Mouse (Mus musculus) kidney, postnatal 14 days (tissue): ENCODE measurements around the gene Micall1.

Source experiments
- DNase-seq: peaks from one replicate; pipeline ENCODE4 v3.0.0; 2022; ENCODE audit warnings: mixed read lengths

Gene Micall1

DNA sequence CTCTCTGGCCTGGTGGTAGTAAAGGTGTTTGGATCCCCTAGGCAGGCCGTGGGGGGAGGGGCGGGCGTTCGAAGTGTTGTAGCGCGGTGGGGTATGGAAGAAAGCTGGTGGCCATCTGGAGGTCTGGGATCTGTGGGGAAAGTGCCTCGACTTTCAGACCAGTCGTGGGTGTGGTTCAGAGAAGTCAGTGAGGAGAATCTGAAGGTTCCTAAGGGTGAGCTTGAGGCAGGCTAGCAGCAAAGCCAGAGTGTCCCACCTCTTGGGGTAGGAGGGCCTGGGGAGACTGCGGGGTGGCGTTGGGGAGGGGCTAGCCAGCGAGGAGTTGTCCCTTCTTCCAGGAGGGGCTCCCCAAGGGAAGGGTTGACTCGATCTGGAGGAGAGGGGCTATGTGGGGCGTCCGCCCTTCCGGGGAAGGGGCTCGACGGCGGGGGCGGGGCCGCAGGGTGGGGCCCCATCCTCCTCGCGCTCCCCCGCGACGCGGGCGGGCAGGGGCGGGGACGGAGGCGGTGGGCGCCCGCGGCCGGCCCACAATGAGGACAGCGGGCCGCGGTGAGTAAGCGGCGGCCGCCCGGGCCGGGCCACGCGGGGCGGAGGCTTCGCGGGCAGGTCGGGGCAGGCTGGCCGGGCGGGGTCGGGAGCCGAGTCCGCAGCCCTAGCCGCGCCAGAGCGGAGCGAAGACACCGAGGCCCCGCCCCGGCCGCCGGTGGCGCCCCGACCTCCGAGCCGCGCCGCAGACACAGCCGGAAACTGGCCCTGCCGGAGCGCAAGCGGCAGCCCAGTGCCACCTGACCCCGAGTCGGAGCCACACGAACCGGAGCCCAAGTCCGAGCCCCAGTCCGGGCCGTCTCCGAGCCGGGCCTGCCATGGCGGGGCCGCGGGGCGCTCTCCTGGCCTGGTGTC is at the start of gene Micall1:
Gene Micall1, plus strand, starts transcription at position 478 of the 900 bp plus-strand sequence.
- peak; percentile 88 for DNase-seq

DNA sequence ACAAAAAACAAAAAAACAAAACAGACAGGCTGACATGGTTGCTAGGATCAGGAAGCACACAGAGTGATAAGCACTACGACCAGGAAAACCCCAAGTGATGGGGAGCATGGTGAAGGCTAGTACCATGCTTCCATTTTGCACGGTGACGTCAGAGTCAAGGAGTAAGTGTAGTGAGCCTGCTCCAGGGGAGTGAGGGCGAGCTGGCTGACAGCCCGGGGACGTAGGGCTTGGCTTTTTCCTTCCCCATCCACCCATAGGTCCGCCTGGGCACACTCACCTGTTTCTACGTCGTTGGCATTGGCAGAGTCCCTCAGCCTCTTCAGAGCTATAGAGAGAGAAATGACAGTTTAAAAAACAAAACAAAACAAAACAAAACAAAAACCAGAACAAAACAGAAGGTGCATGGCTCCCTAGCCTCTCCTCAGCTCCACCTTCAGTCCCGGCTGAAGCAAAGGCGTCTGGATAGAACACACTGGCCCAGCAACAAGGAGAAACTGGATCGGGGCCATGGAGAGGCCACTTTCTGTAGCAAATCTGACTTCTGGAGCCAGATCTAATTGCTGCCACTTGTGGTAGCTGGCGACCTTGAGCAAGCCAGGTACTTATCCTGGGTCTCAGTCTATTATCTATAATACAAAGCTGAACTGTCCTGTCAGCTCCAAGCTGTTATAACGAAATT is 47.7 kb upstream of the Micall1 start:
- DNase-seq = no peak

DNA sequence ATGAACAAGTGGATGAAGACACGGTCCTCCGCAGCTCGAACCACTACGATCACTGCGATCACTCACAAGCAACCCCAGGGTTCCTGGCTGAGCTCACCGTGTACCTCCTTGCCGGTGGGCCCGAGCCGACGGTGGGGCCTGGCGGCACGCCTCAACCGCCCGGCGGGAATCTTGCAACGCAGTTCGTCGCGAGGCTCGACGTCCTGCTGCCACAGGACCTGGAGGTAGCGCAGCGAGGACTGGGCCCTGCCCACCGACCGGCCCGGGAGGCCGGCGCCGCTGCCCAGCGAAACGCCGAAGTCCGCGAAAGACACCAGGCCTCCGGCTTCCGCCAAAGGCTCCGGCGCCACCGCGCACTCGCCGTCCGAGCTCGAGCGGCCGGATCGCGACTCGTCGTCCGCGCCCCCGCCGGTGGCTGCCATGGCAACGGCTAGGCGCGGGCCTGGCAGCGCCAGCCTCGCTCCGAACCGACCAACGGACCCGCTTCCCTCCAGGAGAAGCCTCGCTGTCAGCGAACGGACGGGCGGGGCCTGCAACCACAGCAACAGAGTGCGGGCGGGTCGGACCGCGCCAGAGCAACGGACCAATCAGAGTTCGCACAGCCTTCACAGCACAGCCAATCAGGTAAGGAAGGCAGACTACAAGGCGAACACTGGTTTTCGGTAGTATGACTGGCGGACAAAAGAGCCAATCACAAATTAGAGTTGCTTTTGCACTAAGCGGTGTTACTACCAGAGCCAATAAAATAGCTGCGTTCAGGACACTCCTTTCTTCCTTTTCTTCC is 46.1 kb upstream of the Micall1 start, which contains the start of gene Ankrd54:
Gene Ankrd54, minus strand, starts transcription at position 518 of the 784 bp plus-strand sequence.
- peak; percentile 99 for DNase-seq

DNA sequence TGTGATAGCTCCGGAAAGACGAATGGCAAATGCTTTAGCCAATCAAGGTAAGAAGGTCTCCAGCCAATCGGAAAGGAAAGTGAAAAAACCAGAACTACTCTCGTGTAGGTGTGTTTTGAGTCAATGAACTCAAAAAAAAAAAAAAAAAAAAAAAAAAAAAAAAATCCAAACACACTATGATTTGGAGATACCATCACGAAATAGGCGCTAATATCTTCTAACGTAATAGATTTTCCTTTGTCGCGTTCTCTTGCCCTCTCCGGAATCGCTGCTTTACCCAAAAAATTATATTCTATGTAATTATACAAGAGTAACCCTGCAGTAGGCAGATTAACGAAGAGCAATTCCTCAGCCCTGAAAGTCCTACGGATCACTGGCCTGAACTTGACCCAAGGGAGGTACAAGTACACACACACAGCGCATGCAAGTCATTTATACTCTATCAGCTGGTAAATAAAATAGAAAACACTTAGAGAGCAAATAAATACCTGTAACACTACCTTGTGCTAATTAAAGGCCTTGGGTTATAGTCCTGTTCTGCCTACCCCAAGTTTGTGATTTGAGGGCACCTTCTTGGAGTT is 45.4 kb upstream of the Micall1 start:
- DNase-seq = peak; percentile 29

DNA sequence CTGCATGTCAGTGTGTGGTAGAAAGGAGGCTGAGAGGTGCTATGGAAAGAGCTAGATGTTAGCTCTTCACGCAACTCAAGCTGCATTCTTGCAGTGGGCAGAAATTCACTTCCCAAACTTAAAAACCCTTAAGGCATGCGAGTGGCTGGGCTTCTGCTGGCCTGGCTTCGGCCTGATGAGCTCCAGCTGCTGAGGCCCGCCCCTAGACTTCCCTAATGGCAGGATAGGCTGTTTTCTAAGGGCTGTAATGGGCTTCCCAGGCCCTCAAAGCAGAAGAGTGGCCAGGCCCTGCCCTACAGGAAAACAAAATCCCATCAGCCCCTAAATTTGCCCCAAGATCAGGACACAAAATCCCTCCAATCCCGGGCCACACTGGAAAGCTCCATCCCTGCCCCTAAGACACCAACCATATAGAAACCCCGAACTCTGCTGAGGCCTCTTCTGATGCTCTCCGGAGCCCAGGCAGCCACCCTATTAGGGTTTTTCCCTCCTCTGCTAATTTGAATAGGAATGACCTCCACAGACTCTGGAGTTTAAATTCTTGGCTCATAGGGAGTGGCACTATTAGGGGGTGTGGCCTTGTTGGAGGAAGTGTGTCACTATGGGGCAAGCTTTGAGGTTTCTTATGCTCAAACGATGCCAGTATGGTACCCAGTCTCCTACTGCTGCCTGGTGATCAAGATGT is 43.5 kb upstream of the Micall1 start:
- DNase-seq = peak; percentile 50

DNA sequence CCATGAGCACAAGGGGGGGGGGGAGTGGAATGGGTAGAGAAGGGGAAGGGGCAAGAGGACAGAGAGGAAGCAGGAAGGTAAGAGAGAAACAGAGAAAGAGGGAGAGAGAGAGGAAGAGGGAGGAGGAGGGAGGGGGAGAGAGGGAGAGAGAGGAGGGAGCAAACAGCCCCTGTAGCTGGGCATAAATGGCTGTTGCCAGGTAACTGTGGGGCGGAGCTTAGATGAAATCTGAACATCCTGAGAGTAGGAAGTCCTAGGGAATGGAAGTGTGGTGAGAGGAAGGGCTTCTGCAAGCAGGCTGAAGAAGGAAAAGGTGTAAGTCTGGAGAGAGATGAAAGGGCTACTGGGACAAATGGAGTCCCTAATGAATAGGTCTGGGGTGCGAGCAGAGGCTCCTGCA is 42.4 kb upstream of the Micall1 start:
- peak; percentile 37 for DNase-seq

DNA sequence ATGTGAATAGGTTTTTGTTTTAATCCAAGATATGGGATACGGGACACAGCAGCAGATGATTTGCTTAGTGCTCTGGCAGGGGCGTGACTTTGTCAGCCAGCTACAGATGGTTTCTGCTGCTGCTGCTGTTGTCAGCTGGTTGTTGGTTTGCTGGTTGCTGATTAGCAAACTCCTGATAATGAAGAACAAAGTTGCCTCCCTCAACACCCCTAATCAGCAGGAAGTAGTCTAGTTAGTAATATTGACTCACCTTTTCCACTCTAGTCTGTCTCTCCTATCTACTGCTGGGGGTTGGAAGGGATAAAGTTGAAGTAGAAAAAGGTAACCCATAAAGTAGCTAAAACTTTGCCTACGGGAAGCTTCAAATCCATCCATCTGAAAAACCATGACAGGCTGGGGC is 41.1 kb upstream of the Micall1 start:
- no peak for DNase-seq

DNA sequence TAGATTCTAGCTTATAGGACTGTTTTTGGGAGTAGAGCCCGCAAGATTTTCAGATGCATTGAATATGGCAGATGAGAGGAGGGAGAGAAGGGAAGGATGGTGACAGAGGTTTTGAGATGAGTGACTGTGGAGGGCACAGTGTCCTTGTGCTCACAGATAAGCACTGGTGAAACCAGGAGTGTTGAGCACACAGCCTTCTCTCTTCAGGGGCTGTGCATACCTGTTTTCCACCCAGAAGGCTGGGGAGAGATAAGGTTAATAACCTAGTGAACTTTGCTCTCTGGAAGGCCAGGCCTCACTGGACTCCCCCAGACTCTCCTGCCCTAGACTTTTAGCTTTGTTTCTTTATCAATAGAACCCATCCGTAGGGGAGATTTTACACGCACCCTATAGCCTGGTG is 40.3 kb upstream of the Micall1 start:
- no peak for DNase-seq

DNA sequence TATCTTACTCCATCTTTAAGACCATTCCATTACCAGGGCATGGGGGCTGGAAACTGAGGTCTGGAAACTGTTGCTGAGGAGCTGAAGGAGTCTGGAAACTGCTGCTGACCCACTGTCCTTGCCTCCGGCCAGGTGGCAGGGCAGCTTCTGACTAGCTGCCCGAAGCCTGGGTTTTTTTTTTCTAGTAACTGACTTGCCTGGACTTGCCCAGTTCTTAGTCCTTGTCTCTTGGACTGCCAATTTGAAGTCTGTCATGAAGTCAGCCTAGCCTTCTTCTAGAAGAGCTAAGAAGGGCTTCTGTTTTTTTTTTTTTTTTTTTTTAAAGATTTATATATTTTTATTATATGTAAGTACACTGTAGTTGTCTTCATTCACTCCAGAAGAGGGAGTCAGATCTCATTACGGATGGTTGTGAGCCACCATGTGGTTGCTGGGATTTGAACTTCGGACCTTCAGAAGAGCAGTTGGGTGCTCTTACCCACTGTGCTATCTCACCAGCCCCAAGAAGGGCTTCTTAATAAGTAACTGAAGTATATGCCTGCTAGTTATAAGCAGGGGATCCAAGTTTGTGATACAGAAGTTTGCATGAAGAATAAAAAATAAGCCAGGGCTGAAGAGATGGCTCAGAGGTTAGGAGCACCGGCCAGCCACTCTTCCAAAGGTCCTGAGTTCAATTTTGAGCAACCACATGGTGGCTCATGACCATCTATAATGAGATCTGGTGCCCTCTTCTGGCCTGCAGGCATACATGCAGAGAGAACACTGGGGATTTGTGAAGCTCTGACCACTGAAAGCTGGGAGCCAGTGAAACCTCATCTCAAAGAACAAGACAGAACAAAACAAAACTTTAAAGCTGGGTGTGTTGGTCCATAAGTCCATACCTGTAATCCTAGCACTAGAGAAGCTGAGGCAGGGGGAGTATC is 37.3 kb upstream of the Micall1 start:
- peak; percentile 59 for DNase-seq

DNA sequence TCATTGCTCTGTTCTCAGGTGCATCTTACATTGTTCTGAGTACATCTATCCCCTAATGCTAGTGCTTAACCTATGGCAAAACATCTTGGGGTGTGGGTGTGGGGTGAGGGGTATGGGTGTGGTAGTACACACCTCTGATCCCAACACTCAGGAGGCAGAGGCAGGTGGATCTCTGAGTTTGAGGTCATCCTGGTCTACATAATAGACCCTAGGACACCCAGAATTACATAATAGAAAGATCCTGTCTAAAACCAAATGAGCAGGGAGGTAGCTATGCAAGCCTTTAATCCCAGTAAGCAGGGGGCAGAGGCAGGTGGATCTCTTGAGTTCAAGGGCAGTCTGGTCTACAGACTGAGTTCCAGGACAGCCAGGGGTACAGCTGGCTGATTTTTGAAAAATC is 34.9 kb upstream of the Micall1 start:
- DNase-seq = no peak

DNA sequence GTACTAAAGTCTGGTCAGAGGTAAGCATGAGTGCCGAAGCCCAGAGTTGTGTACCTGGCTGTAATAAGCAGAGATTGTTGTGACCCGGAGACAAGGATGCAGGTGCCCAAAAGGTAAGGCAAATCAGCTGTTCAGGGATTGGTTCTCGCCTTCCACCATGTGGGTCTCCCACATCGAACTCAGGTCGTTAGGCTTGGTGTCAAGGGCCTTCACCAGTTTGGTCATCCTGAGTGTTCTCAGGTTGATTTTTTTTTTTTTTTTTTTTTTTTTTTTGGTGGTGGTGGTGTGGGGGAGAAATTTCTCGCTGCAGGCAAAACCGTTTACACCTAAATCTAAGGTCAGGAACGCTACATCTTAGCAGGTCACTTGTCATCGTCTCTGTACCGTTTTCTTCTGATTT is 34.3 kb upstream of the Micall1 start:
- no peak for DNase-seq

DNA sequence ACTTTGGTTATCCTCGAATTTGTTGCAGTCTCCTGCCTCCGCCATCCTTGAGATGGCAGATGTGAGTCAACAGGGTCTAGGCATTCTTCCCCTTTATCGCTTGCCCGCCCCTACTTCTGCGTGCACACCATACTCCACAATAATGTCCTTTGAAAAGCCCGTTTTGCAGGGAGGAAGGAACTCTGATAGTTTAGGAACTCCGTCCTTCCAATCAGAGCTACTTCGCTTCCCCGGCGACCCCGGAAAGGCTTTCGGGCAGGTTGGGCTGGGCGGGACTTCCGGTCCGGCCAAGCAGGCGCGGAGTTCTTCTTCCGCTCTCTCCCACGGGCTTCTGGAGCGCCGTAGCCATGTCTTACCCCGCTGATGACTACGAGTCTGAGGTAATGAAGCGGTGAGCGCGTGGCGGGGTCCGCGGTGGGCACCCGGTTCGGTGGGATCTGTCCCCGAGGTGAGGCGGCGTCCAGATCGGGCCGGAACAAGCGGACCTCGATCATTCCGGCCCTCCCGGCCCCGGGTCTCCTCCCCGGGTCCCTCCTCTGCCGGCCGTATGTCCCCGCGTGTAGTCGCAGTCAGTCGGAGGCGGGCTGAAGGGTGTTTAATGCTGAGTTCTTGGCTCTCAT is 33.7 kb upstream of the Micall1 start, which contains the start of gene Eif3l:
Gene Eif3l, plus strand, starts transcription at position 267 of the 620 bp plus-strand sequence.
- peak; percentile 93 for DNase-seq

DNA sequence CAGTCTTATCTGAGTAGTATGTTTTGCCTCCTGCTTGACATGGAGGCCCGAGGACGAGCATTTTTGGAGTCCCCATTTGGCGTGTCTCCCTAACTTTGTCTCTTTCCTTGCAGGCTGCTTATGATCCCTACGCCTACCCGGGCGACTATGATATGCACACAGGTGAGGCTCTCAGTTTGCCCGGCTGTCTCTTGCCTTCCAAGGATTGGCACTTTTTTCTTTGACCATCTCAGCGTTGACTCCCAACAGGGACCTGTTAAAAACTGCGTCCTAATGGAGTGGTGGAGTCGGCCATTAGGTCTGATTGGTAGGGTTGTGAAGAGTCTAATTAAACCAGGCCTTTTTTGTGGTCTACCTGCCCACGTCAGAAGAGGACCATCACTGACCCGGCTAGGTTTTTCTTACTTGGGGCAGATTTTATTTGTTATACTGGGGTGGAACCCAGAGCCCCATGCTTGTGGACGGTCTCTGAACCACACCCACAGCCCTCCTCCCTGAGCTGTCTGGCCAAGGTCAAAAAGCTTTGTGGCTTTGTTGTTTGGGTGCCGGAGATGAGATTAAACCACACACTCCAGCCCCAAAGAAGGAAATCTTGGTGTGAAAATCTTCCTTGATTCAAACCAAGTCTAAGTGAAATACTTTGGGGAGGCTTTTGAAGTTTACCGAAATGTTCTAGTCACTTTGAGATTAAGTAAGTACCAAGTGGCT is 32.9 kb upstream of the Micall1 start:
- DNase-seq = no peak

DNA sequence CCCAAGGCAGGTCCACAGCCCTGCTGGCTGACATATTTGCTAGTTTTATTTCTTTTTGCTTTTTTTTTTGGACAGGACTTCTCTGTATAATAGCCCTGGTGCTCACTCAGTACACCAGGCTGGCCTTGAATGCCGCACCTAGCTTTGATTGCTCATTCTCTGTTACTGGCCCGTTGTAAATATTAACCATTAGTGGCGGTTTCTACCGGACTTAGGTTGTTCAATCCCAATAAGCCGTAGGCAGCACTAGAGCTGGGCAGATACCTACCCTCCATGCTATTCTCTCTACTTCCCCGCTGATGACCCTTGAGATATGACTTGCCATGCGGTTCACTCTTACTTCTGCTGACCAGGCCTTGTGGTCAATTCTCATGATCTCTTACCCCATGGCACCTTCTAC is 29.1 kb upstream of the Micall1 start:
- no peak for DNase-seq

DNA sequence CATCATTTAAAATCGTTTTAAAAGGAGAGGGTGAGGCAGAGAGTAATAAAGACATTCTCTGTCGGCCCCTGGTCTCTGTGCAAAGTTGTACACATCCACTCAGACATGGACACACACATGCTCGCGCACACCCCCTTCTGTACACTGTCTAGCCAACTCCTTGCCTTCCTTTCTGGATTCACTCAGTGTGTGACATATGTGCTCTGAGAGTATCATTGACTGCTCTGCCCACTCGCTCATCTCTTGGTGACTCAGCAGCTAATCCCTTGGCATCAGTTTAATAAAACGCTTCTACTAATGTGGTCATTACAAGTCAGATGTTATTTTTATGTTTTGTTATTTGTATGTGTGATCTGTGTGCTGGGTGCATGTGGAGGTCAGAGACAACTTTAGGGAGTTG is 16.4 kb upstream of the Micall1 start:
- DNase-seq = no peak

DNA sequence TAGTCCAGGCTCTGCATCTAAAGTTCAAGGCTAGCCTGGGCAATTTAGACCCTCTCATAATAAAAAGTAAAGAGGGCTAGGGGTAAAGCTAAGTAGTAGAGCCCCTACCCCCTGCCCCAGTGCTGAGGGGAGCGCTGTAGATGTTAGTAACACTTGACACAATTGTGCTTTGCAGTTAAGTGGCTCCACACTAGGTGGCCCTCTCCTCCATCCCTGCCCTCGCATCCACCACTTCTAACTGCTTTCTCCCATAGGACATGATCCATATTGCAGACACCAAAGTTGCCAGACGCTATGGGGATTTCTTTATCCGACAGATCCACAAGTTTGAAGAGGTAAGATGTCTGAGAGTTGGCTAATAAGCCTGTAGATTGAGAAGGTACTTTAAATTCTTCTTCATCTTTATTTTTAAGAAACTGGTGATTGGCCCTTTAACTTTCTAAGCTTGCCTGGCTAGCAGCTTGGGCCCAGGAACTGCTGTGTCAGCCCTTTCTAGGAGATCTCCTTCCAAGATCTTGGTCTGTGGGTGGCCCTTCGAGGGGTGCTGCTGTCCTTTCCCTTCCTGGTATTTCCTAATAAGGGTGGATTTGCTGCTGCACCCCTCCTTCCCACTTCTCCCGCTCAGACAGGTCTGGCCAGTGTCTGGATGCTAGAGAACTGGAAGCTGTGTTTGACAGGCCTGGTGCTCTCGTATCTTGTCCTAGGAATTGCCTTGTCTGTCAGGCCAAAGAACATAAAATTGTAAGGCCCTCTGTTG is 15.4 kb upstream of the Micall1 start:
- peak; percentile 69 for DNase-seq

DNA sequence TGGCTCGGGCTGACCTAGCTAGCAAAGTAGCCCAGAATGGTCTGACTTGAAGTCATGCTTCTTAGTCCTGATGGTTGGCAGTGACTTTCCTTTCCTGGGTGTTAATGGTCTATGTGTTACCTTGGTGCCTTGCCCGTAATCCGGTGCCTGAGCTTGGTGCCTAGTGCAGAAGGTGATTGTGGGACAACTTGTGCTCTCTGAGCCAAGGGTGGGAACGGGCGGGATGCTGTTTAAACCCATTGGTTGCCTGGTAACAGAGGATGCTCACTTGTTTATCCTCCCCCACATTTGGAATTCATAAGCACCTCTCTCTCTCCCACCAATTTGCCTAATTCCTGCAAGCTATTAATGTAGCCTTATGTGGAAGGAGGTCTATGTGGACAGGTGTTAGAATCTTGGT is 13.2 kb upstream of the Micall1 start:
- DNase-seq = no peak

DNA sequence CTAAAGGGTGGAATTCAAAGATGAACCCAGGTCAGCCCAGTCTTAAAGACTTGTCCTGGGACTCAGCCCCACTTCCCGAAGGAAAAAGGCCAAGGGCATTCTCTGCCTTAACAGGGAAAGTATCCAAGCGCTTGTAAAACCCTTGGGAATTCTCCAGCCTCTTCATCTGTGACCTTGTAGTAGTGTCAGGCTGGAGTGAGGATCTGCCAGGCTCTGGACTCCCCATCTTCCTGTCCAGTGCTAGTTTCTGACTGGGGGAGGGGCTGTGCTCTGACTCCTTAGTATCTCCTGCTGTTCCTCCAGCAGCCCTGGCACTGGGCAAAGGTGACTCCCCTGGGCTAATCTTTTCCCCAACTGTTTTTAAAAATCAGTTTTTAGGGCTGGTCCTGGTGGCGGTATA is 12.1 kb upstream of the Micall1 start:
- DNase-seq = peak; percentile 74

DNA sequence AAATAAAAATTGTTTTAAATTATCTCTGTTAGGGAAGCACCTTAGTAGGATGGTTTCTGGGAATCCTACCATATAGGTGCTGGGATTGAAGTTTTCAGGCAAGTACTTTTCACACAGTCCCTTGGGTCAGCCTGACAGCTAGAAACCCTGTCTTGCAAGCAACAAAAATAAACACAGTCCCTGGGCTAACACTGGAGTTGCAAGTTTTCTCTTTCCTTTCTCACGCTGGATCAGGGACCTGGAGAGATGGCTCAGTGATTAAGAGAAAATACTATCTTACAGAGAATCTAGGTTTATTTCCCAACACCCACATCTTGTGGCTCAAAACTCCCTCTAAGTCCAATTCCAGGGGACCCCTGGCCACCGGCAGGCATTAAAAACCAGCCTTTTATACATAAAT is 11.6 kb upstream of the Micall1 start:
- no peak for DNase-seq
